Mouse (Mus musculus) G1E (cell line): ENCODE results near the gene Cgnl1. TPM values are rescaled to one million over a fixed set of nuclear protein-coding genes. Genes with fewer than 3 reads are reported as not detected.

Experiments used
- ATAC-seq: 2 replicates; pipeline ENCODE4 v1.8.0; 2016; ENCODE audit warnings: mild to moderate bottlenecking; ENCODE audit not compliant: insufficient number of reproducible peaks, poor library complexity, low FRiP score, severe bottlenecking; ENCODE audit errors: extremely low read depth
- DNase-seq: peaks from one replicate; pipeline ENCODE4 v3.0.0; 2012; ENCODE audit warnings: low spot score
- H3K27me3 ChIP-seq: 2 replicates; pipeline ENCODE4 v1.6.1; 2012; ENCODE audit warnings: mild to moderate bottlenecking, low read length, inconsistent platforms; ENCODE audit not compliant: insufficient read depth
- H3K36me3 ChIP-seq: replicated peaks from 2 replicates; pipeline ENCODE3; 2012; ENCODE audit warnings: mild to moderate bottlenecking, inconsistent platforms
- H3K4me1 ChIP-seq: 2 replicates; pipeline ENCODE4 v1.6.1; 2012; ENCODE audit warnings: low read depth, low read length, inconsistent platforms, mixed read lengths; ENCODE audit not compliant: insufficient read depth
- H3K4me3 ChIP-seq: 2 replicates; pipeline ENCODE4 v1.5.1; 2012; ENCODE audit warnings: low read depth, mild to moderate bottlenecking, inconsistent platforms, low read length, moderate library complexity, mixed read lengths
- H3K9me3 ChIP-seq: replicated peaks from 2 replicates; pipeline ENCODE4 v1.6.1; 2012; ENCODE audit warnings: inconsistent platforms
- CTCF ChIP-seq: IDR thresholded peaks from 2 replicates; pipeline ENCODE4 v1.5.1; 2012; ENCODE audit warnings: low read depth, low read length, inconsistent platforms, mixed read lengths
- GATA1 ChIP-seq: IDR thresholded peaks from 2 replicates; pipeline ENCODE4 v1.6.1; 2012; ENCODE audit warnings: borderline replicate concordance, low read length, inconsistent platforms, mixed read lengths
- GATA2 ChIP-seq: IDR thresholded peaks from 2 replicates; pipeline ENCODE4 v1.6.1; 2012; ENCODE audit warnings: low read depth, low read length, inconsistent platforms, borderline replicate concordance
- POLR2AphosphoS5 ChIP-seq: IDR thresholded peaks from 2 replicates; pipeline ENCODE4 v1.6.1; 2012; ENCODE audit warnings: low read depth, low read length, inconsistent platforms; ENCODE audit not compliant: insufficient replicate concordance
- TAL1 ChIP-seq: conservative IDR thresholded peaks from 2 replicates; pipeline ENCODE4 v1.6.1; 2012; ENCODE audit warnings: low read depth, low read length, inconsistent platforms, mixed read lengths
- polyA plus RNA-seq: library from polyadenylated mRNA; stranded (reverse); fragments of >175 nt; gene quantifications from 2 replicates; pipeline ENCODE4 v1.2.3, GENCODE M21; 2012
- total RNA-seq, 2 experiments: library from RNA; stranded (forward) in 1 of 2; stranded (reverse) in 1 of 2; fragments of 200-1000 nt in 1 of 2; fragments of >200 nt in 1 of 2; fragmentation: Nextera tagmentation in 1 of 2; gene quantifications; 2 replicates each; pipeline ENCODE4 v1.2.3; 2014 to 2017

The Cgnl1 gene
- total and polyA plus RNA-seq, 3 experiments = 0.98 to 1.6 (median 1.4) TPM

DNA sequence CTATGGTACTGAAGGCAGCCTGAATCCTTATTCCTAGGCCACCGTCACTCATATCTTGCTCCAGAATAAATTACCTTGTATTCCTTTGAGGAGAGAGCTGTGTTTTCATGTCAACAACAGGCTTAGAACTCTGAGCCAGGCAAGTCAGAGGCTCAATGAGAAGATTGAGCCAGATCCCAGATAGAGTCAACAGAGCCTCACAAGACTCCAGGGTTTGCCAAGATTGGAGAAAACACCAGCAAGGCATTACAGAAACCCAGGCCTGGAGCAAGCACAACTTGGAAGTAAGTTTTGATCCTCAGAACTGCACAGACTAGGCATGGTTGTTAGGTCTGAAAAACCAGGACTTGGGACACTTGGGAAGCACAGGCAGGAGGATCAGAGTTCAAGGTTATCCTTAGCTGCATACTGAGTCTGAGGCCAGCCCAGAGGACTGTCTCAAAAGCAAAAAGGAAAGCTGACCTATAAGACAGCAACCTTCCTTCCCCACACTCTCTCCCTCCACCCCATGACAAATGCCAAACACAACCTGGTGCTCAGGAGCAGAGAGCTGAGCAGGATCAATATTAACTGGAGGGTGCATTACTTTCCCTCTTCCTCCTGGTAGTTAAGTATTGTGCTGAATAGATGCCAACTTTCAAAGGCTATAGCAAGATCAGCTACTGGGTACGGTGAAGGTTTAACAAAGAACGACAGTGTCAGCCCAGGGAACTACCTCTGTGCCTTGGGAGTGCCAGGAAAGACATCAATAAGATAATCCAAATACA lies 34.0 kb downstream of the Cgnl1 start:
- Histone ChIP-seq H3K4me1 (peaks cover 17% of the 10 kb centered on the region; the same call in 1 of the 2 replicates), H3K9me3 (no peaks in the 10 kb centered on the region), H3K36me3 (no peaks in the 10 kb centered on the region), H3K27me3 (peaks cover 13% of the 10 kb centered on the region; the same call in 1 of the 2 replicates), H3K4me3 (no peak overlapping the region)
- ATAC-seq = no peak
- no peak for DNase-seq
- TF ChIP-seq TAL1 (no peak), CTCF (no peak), POLR2AphosphoS5 (no peak), GATA2 (no peak), GATA1 (no peak)

- no peaks in the 10 kb centered on the region for H3K9me3 ChIP-seq
- DNase-seq = no peak
- ATAC-seq = no peak
- H3K27me3 ChIP-seq = peaks cover 15% of the 10 kb centered on the region; the same call in 1 of the 2 replicates
- TF ChIP-seq GATA2 (no peak), POLR2AphosphoS5 (no peak), TAL1 (no peak), GATA1 (no peak)
- no peaks in the 10 kb centered on the region for H3K36me3 ChIP-seq
- peaks cover 10% of the 10 kb centered on the region; the same call in 1 of the 2 replicates for H3K4me1 ChIP-seq
- no peak overlapping the region for H3K4me3 ChIP-seq
Measured at GRCm38 (mm10) chr9:71735886-71736285, 35.5 kb downstream of the Cgnl1 start.

GRCm38 (mm10) chr9:71733559-71733958 lies 37.8 kb downstream of the Cgnl1 start:
- Histone ChIP-seq H3K36me3 (no peaks in the 10 kb centered on the region), H3K4me1 (peaks cover 12% of the 10 kb centered on the region; the same call in 1 of the 2 replicates), H3K9me3 (no peaks in the 10 kb centered on the region), H3K4me3 (no peak overlapping the region), H3K27me3 (peaks cover 21% of the 10 kb centered on the region)
- DNase-seq = no peak
- TF ChIP-seq POLR2AphosphoS5 (no peak), GATA2 (no peak)
- no peak for ATAC-seq

DNA sequence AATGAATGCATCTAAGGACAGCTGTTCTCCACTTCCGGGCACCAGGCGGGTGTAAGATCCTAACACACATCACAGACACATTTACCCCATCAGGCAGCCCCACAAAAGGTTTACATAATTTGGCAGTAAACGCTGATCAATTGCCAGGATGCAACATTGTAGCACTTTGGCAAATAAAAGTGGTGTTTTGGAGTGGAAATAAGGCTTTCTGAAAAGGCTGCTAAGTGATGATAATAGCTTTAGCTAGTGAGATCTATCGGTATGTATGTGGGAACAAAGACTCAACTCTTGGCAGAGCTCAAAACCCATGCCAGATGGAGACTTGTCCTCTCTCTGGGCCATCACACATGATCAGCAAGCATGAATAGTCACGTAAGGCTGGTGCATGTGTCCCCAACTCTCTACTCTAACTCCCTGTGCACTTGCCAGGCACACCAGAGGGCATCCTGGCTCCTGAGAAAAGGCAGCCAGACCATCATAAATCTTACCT lies 42.5 kb downstream of the Cgnl1 start:
- H3K9me3 ChIP-seq = no peaks in the 10 kb centered on the region
- peaks cover 8% of the 10 kb centered on the region; the same call in 1 of the 2 replicates for H3K4me1 ChIP-seq
- DNase-seq (no peak), ATAC-seq (no peak)
- peaks cover 16% of the 10 kb centered on the region for H3K36me3 ChIP-seq
- no peak overlapping the region for H3K4me3 ChIP-seq
- TF ChIP-seq CTCF (no peak), POLR2AphosphoS5 (no peak), GATA1 (no peak)
- H3K27me3 ChIP-seq = peaks cover 23% of the 10 kb centered on the region

GRCm38 (mm10) chr9:71727233-71727632 lies 44.2 kb downstream of the Cgnl1 start:
- Histone ChIP-seq H3K4me3 (no peak overlapping the region), H3K4me1 (peaks cover 8% of the 10 kb centered on the region; the same call in 1 of the 2 replicates), H3K36me3 (peaks cover 24% of the 10 kb centered on the region), H3K27me3 (peaks cover 19% of the 10 kb centered on the region), H3K9me3 (no peaks in the 10 kb centered on the region)
- TF ChIP-seq GATA2 (no peak), TAL1 (no peak), GATA1 (no peak), CTCF (no peak), POLR2AphosphoS5 (no peak)
- DNase-seq (no peak), ATAC-seq (no peak)

DNA sequence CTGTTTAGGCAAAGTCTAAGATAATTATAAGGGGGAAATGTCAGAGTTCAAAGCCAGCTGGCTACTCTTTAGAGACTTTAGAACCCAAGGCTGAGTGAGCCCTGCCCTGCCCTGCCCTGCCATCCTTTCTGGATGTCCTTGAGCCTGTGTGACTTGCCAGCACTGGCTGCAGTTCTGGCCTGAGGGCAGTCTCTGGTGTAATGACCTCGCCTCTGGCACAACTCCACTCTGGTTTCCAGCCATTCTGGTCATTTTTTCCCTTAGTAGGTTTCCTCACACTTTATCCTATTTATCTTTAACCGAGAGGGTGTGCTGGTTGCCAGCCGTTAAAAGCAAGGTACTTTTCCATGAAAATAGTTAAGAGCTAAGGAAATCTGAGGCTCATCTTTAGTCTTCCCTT lies 45.3 kb downstream of the Cgnl1 start:
- ATAC-seq (no peak), DNase-seq (no peak)

DNA sequence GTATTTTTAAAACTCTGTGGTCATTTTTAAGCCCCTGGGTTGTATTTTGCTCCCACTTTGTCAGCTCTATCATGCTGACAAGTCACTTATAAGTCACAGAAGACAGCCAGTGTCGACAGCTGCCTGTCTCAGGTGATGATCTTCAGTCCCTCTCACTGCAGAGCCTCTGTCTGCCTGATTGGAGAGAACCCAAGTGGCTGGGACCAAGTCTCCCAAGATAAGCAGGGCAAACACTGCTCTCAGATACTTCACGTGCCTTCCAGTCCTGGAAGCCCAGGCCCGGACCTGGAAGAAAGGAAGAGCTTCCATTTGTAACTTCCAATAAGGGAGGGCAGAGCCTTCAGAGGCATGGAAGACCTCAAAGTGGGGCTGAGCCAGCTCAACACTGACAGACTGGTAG lies 49.0 kb downstream of the Cgnl1 start:
- peaks cover 26% of the 10 kb centered on the region for H3K36me3 ChIP-seq
- no peak overlapping the region for H3K4me3 ChIP-seq
- DNase-seq = no peak
- H3K4me1 ChIP-seq = peaks cover 12% of the 10 kb centered on the region
- no peak for ATAC-seq
- peaks cover 15% of the 10 kb centered on the region for H3K27me3 ChIP-seq
- TF ChIP-seq TAL1 = no peak
- TF ChIP-seq GATA2 = no peak
- no peak for TF ChIP-seq POLR2AphosphoS5
- no peak for TF ChIP-seq GATA1
- no peaks in the 10 kb centered on the region for H3K9me3 ChIP-seq

More for the DNA sequence above, 45.3 kb downstream of the Cgnl1 start:
- Histone ChIP-seq H3K27me3 (peaks cover 19% of the 10 kb centered on the region), H3K36me3 (peaks cover 26% of the 10 kb centered on the region), H3K9me3 (no peaks in the 10 kb centered on the region), H3K4me1 (peaks cover 8% of the 10 kb centered on the region; the same call in 1 of the 2 replicates), H3K4me3 (no peak overlapping the region)
- TF ChIP-seq TAL1 (no peak), GATA1 (no peak), POLR2AphosphoS5 (no peak), GATA2 (no peak), CTCF (no peak)
